In genomic region chr3:50879595-50879994, GRCm38 (mm10) we compare ENCODE assay signal across 11 mouse cellular contexts.
"Had no signal": no experiment of that assay in that cellular context is flagged by ENCODE, and none has a peak within 500 bp of the region (broad histone marks: within the 10 kb centered on the region; RNA-seq: fewer than 3 reads in every experiment).

No protein-coding gene starts in this region.

- H3K36me3 ChIP-seq: kidney, embryonic 15.5 days; limb, embryonic 15.5 days; midbrain, embryonic 12.5 days had no signal

- H3K27me3 ChIP-seq: kidney, embryonic 15.5 days; limb, embryonic 15.5 days; midbrain, embryonic 12.5 days had no signal

- H3K27ac ChIP-seq: kidney, embryonic 15.5 days; limb, embryonic 15.5 days; midbrain, embryonic 12.5 days had no signal

- ATAC-seq: lung, postnatal 0 days had no signal

- H3K4me2 ChIP-seq: kidney, embryonic 15.5 days; limb, embryonic 15.5 days; midbrain, embryonic 12.5 days had no signal

- H3K4me3 ChIP-seq: kidney, embryonic 15.5 days; limb, embryonic 15.5 days; midbrain, embryonic 12.5 days had no signal

- H3K9me3 ChIP-seq: kidney, embryonic 15.5 days; limb, embryonic 15.5 days; midbrain, embryonic 12.5 days had no signal

- DNase-seq: kidney, adult 18-20 months; kidney, postnatal 14 days; lung, adult 2 months; lung, postnatal 36 days; right cerebral cortex, postnatal 14 days; thymus, adult 18-20 months; thymus, postnatal 14 days had no signal

- H3K9ac ChIP-seq: kidney, embryonic 15.5 days; limb, embryonic 15.5 days; midbrain, embryonic 12.5 days had no signal

- H3K4me1 ChIP-seq: kidney, embryonic 15.5 days had no signal
